Mouse (Mus musculus): ENCODE measurements around the gene Xrcc5. TPM values are rescaled to one million over a fixed set of nuclear protein-coding genes. Genes with fewer than 3 reads are reported as not detected.

Xrcc5 gene
- polyA plus RNA-seq, 1 experiment: 4.7 TPM

GRCm38 (mm10) chr1:72413205-72413604 is 106.0 kb downstream of the Xrcc5 start:
- Histone ChIP-seq H3K27ac (ENCODE audit: control insufficient read depth, insufficient read depth, low read length) (no peak overlapping the region), H3K4me3 (ENCODE audit: control insufficient read depth, insufficient read depth, low read length) (no peak overlapping the region), H3K36me3 (ENCODE audit: control insufficient read depth, insufficient read depth, low read length) (no peaks in the 10 kb centered on the region), H3K4me1 (replicated peaks; ENCODE audit: control insufficient read depth, insufficient read depth, low read length) (no peaks in the 10 kb centered on the region), H3K27me3 (ENCODE audit: control insufficient read depth, insufficient read depth, low read length) (no peaks in the 10 kb centered on the region)
- DNase-seq: no peak
- TF ChIP-seq POLR2A (IDR thresholded peaks at IDR 0.05; ENCODE audit: control insufficient read depth, extremely low read depth, insufficient read depth, low read length, poor library complexity): no peak
- no peak for TF ChIP-seq CTCF (IDR thresholded peaks at IDR 0.05; ENCODE audit: borderline replicate concordance, control insufficient read depth, extremely low read depth, insufficient read depth, low read length, poor library complexity)
- 88% methylated on average over 8 of the region's 8 CpGs for WGBS

DNA sequence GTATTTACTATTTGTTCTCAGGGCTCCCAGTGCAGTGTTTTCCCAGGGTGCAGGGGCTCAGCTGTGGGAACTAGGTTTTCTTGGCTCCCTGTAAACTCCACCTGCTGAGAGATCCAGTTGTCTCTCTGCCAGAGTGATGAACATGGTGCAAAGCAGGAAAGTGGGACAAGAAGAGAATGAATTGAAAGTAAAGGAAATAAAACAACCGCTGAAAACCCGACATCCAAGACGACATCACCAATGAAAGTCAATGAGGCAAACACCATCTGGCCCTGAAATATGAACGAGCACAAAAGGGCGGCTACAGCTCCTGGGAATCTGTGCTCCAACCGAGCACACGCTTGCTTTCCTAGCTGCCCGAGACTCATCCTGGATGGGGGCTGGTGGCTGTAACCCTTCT is 106.9 kb downstream of the Xrcc5 start:
- WGBS: 94% methylated on average over 8 of the region's 8 CpGs
- no peak for TF ChIP-seq POLR2A (IDR thresholded peaks at IDR 0.05; ENCODE audit: control insufficient read depth, extremely low read depth, insufficient read depth, low read length, poor library complexity)
- TF ChIP-seq CTCF (IDR thresholded peaks at IDR 0.05; ENCODE audit: borderline replicate concordance, control insufficient read depth, extremely low read depth, insufficient read depth, low read length, poor library complexity): no peak
- Histone ChIP-seq H3K4me3 (ENCODE audit: control insufficient read depth, insufficient read depth, low read length) (no peak overlapping the region), H3K27ac (ENCODE audit: control insufficient read depth, insufficient read depth, low read length) (no peak overlapping the region), H3K4me1 (replicated peaks; ENCODE audit: control insufficient read depth, insufficient read depth, low read length) (no peaks in the 10 kb centered on the region), H3K36me3 (ENCODE audit: control insufficient read depth, insufficient read depth, low read length) (no peaks in the 10 kb centered on the region), H3K27me3 (ENCODE audit: control insufficient read depth, insufficient read depth, low read length) (no peaks in the 10 kb centered on the region)
- DNase-seq: no peak

DNA sequence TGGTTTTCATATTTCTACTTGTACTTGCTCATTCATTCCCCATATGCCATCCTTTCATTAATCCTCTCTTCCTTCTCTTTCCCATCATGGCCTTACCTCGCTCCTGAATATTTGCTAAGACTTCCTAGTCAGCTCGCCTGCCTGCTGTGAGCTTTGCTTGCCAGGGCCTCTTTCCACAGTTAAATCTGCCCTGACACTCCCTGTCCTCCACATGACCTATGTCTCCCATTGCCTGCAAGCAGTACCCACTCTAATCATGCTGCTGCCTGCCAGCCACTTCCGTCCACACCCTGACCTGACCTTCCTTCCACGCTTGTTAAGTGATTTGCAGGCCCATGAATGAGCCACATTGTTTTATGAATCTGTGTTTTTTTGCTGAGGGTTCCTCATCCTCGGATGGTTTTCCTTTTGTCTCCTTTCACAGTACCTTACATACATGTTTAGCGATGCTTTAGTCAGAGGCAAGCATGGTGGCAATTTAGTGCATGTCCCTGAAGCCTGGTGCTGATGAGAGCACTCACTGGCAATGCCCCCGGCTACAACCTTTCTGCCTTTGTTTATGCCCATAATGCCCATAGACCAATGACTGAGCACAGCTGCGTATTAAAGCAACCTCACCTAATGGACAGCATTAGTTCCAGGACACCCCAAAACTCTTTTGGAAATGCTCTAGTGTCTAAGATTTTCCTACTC is 107.5 kb downstream of the Xrcc5 start:
- Histone ChIP-seq H3K36me3 (ENCODE audit: control insufficient read depth, insufficient read depth, low read length) (no peaks in the 10 kb centered on the region), H3K4me3 (ENCODE audit: control insufficient read depth, insufficient read depth, low read length) (no peak overlapping the region), H3K27ac (ENCODE audit: control insufficient read depth, insufficient read depth, low read length) (no peak overlapping the region), H3K4me1 (replicated peaks; ENCODE audit: control insufficient read depth, insufficient read depth, low read length) (no peaks in the 10 kb centered on the region), H3K27me3 (ENCODE audit: control insufficient read depth, insufficient read depth, low read length) (no peaks in the 10 kb centered on the region)
- DNase-seq: no peak
- WGBS: 91% methylated on average over 8 of the region's 8 CpGs
- TF ChIP-seq POLR2A (IDR thresholded peaks at IDR 0.05; ENCODE audit: control insufficient read depth, extremely low read depth, insufficient read depth, low read length, poor library complexity) (no peak), CTCF (IDR thresholded peaks at IDR 0.05; ENCODE audit: borderline replicate concordance, control insufficient read depth, extremely low read depth, insufficient read depth, low read length, poor library complexity) (no peak)

GRCm38 (mm10) chr1:72418744-72419655 is 111.8 kb downstream of the Xrcc5 start:
- no peak for DNase-seq
- TF ChIP-seq POLR2A (IDR thresholded peaks at IDR 0.05; ENCODE audit: control insufficient read depth, extremely low read depth, insufficient read depth, low read length, poor library complexity) (no peak), CTCF (IDR thresholded peaks at IDR 0.05; ENCODE audit: borderline replicate concordance, control insufficient read depth, extremely low read depth, insufficient read depth, low read length, poor library complexity) (no peak)
- Histone ChIP-seq H3K4me1 (replicated peaks; ENCODE audit: control insufficient read depth, insufficient read depth, low read length) (no peaks in the 10 kb centered on the region), H3K27me3 (ENCODE audit: control insufficient read depth, insufficient read depth, low read length) (no peaks in the 10 kb centered on the region), H3K27ac (ENCODE audit: control insufficient read depth, insufficient read depth, low read length) (no peak overlapping the region), H3K4me3 (ENCODE audit: control insufficient read depth, insufficient read depth, low read length) (no peak overlapping the region), H3K36me3 (ENCODE audit: control insufficient read depth, insufficient read depth, low read length) (no peaks in the 10 kb centered on the region)
- 86% methylated on average over 8 of the region's 8 CpGs for WGBS

- Histone ChIP-seq H3K4me3 (ENCODE audit: control insufficient read depth, insufficient read depth, low read length) (no peak overlapping the region), H3K27me3 (ENCODE audit: control insufficient read depth, insufficient read depth, low read length) (no peaks in the 10 kb centered on the region), H3K36me3 (ENCODE audit: control insufficient read depth, insufficient read depth, low read length) (no peaks in the 10 kb centered on the region), H3K27ac (ENCODE audit: control insufficient read depth, insufficient read depth, low read length) (no peak overlapping the region), H3K4me1 (replicated peaks; ENCODE audit: control insufficient read depth, insufficient read depth, low read length) (no peaks in the 10 kb centered on the region)
- DNase-seq: no peak
- TF ChIP-seq CTCF (IDR thresholded peaks at IDR 0.05; ENCODE audit: borderline replicate concordance, control insufficient read depth, extremely low read depth, insufficient read depth, low read length, poor library complexity) (no peak), POLR2A (IDR thresholded peaks at IDR 0.05; ENCODE audit: control insufficient read depth, extremely low read depth, insufficient read depth, low read length, poor library complexity) (no peak)
- 67% methylated on average over 2 of the region's 2 CpGs for WGBS
These were observed 113.0 kb downstream of the Xrcc5 start for GRCm38 (mm10) chr1:72420220-72420619.

- Histone ChIP-seq H3K4me3 (ENCODE audit: control insufficient read depth, insufficient read depth, low read length) (no peak overlapping the region), H3K27ac (ENCODE audit: control insufficient read depth, insufficient read depth, low read length) (no peak overlapping the region), H3K27me3 (ENCODE audit: control insufficient read depth, insufficient read depth, low read length) (no peaks in the 10 kb centered on the region), H3K4me1 (replicated peaks; ENCODE audit: control insufficient read depth, insufficient read depth, low read length) (no peaks in the 10 kb centered on the region), H3K36me3 (ENCODE audit: control insufficient read depth, insufficient read depth, low read length) (no peaks in the 10 kb centered on the region)
- DNase-seq: no peak
- TF ChIP-seq POLR2A (IDR thresholded peaks at IDR 0.05; ENCODE audit: control insufficient read depth, extremely low read depth, insufficient read depth, low read length, poor library complexity): no peak
- no peak for TF ChIP-seq CTCF (IDR thresholded peaks at IDR 0.05; ENCODE audit: borderline replicate concordance, control insufficient read depth, extremely low read depth, insufficient read depth, low read length, poor library complexity)
- whole genome bisulfite sequencing: 92% methylated on average over 4 of the region's 4 CpGs
These were observed 114.9 kb downstream of the Xrcc5 start for GRCm38 (mm10) chr1:72422121-72422520.

Data from thymus, adult 2 months (tissue).